Mouse (Mus musculus): ENCODE results near the gene Nmd3.

Nmd3 gene

GRCm38 (mm10) chr3:69721814-69722186 is at the start of gene Nmd3:
TSS of gene Nmd3 (plus strand) at chr3:69721985.
- peak; percentile 99 for DNase-seq (ENCODE audit: low read depth, low spot score)

- no peak for DNase-seq (ENCODE audit: low read depth, low spot score)
Measured at GRCm38 (mm10) chr3:69673351-69673750, 48.4 kb upstream of the Nmd3 start.

- no peak for DNase-seq (ENCODE audit: low read depth, low spot score)
Measured at GRCm38 (mm10) chr3:69674206-69674605, 47.6 kb upstream of the Nmd3 start.

GRCm38 (mm10) chr3:69689791-69690190 is 32.0 kb upstream of the Nmd3 start:
- DNase-seq (ENCODE audit: low read depth, low spot score) = no peak

- DNase-seq (ENCODE audit: low read depth, low spot score) = no peak
Measured at GRCm38 (mm10) chr3:69690939-69691338, 30.8 kb upstream of the Nmd3 start.

- DNase-seq (ENCODE audit: low read depth, low spot score) = no peak
Measured at GRCm38 (mm10) chr3:69699851-69700500, 21.8 kb upstream of the Nmd3 start.

- DNase-seq (ENCODE audit: low read depth, low spot score) = peak; percentile 73
Measured at GRCm38 (mm10) chr3:69701905-69702304, 19.9 kb upstream of the Nmd3 start.

GRCm38 (mm10) chr3:69702421-69702820 is 19.4 kb upstream of the Nmd3 start:
- peak; percentile 73 for DNase-seq (ENCODE audit: low read depth, low spot score)

- DNase-seq (ENCODE audit: low read depth, low spot score) = no peak
Measured at GRCm38 (mm10) chr3:69709043-69709929, 12.5 kb upstream of the Nmd3 start.

- DNase-seq (ENCODE audit: low read depth, low spot score) = peak; percentile 69
Measured at GRCm38 (mm10) chr3:69711907-69712600, 9.7 kb upstream of the Nmd3 start.

- DNase-seq (ENCODE audit: low read depth, low spot score) = no peak
Measured at GRCm38 (mm10) chr3:69717476-69717875, 4.3 kb upstream of the Nmd3 start.

GRCm38 (mm10) chr3:69722187-69722867 is 542 bp downstream of the Nmd3 start:
- peak; percentile 52 for DNase-seq (ENCODE audit: low read depth, low spot score)

GRCm38 (mm10) chr3:69723161-69723560 is 1.4 kb downstream of the Nmd3 start:
- DNase-seq (ENCODE audit: low read depth, low spot score) = no peak

- no peak for DNase-seq (ENCODE audit: low read depth, low spot score)
Measured at GRCm38 (mm10) chr3:69730930-69731329, 9.1 kb downstream of the Nmd3 start.

GRCm38 (mm10) chr3:69733939-69734338 is 12.2 kb downstream of the Nmd3 start:
- no peak for DNase-seq (ENCODE audit: low read depth, low spot score)

GRCm38 (mm10) chr3:69755192-69755591 is 33.4 kb downstream of the Nmd3 start:
- DNase-seq (ENCODE audit: low read depth, low spot score) = no peak

GRCm38 (mm10) chr3:69755968-69756367 is 34.2 kb downstream of the Nmd3 start:
- no peak for DNase-seq (ENCODE audit: low read depth, low spot score)

- DNase-seq (ENCODE audit: low read depth, low spot score) = peak; percentile 90
Measured at GRCm38 (mm10) chr3:69756499-69756898, 34.7 kb downstream of the Nmd3 start.

- DNase-seq (ENCODE audit: low read depth, low spot score) = no peak
Measured at GRCm38 (mm10) chr3:69757456-69757855, 35.7 kb downstream of the Nmd3 start.

- DNase-seq (ENCODE audit: low read depth, low spot score) = no peak
Measured at GRCm38 (mm10) chr3:69760081-69760480, 38.3 kb downstream of the Nmd3 start.

- DNase-seq (ENCODE audit: low read depth, low spot score) = no peak
Measured at GRCm38 (mm10) chr3:69761195-69761594, 39.4 kb downstream of the Nmd3 start.

Measured in 3T3-L1 (cell line).